Mouse (Mus musculus) midbrain, embryonic 12.5 days (tissue): ENCODE results near the gene Olfr901. TPM values are rescaled to one million over a fixed set of nuclear protein-coding genes. Genes with fewer than 3 reads are reported as not detected.
"Not testable (repeated sequence)": the region's sequence is repeated elsewhere in the genome, so short reads cannot be mapped to it uniquely, and the experiment has no call there.

Experiments
- ATAC-seq: fragments of 200-750 bp; cut with Nextera tagmentation; 2 replicates; pipeline ENCODE4 v1.8.0; 2017; ENCODE audit warnings: low read depth, moderate TSS enrichment, moderate library complexity; ENCODE audit not compliant: low FRiP score
- H3K27ac ChIP-seq: fragments of 300-500 bp; sonication (generic); replicated peaks from 2 replicates; pipeline ENCODE4 v1.5.1; 2016; ENCODE audit warnings: mild to moderate bottlenecking
- H3K27me3 ChIP-seq: fragments of 300-500 bp; sonication (generic); 2 replicates; pipeline ENCODE4 v1.6.1; 2016; ENCODE audit warnings: mild to moderate bottlenecking
- H3K36me3 ChIP-seq: fragments of 300-500 bp; sonication (generic); 2 replicates; pipeline ENCODE4 v1.6.1; 2016
- H3K4me1 ChIP-seq: fragments of 300-500 bp; sonication (generic); 2 replicates; pipeline ENCODE4 v1.6.1; 2016
- H3K4me2 ChIP-seq: fragments of 300-500 bp; sonication (generic); replicated peaks from 2 replicates; pipeline ENCODE4 v1.6.1; 2016; ENCODE audit warnings: mild to moderate bottlenecking, moderate library complexity
- H3K4me3 ChIP-seq: fragments of 300-500 bp; sonication (generic); 2 replicates; pipeline ENCODE4 v1.5.1; 2016; ENCODE audit warnings: mild to moderate bottlenecking
- H3K9ac ChIP-seq: fragments of 300-500 bp; sonication (generic); replicated peaks from 2 replicates; pipeline ENCODE4 v1.6.1; 2016; ENCODE audit warnings: mild to moderate bottlenecking, moderate library complexity
- H3K9me3 ChIP-seq: fragments of 300-500 bp; sonication (generic); 2 replicates; pipeline ENCODE4 v1.6.1; 2016; ENCODE audit warnings: mild to moderate bottlenecking
- WGBS: fragments of 180-500 bp; shearing (Covaris S2); methylation state at CpG from one replicate; pipeline ENCODE4 v1.1.7; 2016; 5-methylcytosine and 5-hydroxymethylcytosine counted together
- polyA plus RNA-seq: library from polyadenylated mRNA; unstranded; fragments of >200 nt; fragmentation: Nextera tagmentation; extraction: Ambion mirVana; gene quantifications from 2 replicates; pipeline ENCODE4 v1.2.1, GENCODE M21; 2016

Olfr901 gene
- polyA plus RNA-seq, result not detected in 2 replicates

DNA sequence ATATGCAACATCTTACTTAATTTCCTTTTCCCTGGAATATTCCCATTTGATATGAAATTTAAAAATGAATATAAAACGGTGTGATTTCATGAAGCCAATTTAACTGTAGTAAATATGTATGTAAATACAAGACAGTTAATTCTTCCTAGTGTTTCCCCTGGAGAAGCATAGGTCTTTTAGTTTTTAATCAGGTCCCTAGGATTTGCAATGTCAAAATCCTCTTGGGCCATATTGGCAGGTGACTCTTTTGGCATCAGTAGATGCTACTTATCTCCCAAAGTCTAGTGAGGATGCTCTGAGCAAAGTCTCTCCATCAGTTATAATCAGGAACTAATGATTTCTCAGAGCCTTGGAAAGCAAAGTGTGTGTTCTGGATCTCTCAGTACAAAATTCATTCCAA is at the start of gene Olfr901:
TSS of gene Olfr901 (plus strand) at position 301 of the 400 bp plus-strand sequence.
- WGBS, result 95% methylated on average over 1 of the region's 1 CpGs
- Histone ChIP-seq H3K4me1 (no peaks in the 10 kb centered on the region), H3K27ac (no peak within 1 kb of the TSS), H3K4me3 (no peak within 1 kb of the TSS), H3K9ac (no peak within 1 kb of the TSS), H3K9me3 (no peaks in the 10 kb centered on the region), H3K4me2 (no peak within 1 kb of the TSS), H3K27me3 (no peaks in the 10 kb centered on the region), H3K36me3 (no peaks in the 10 kb centered on the region)
- ATAC-seq, result no peak

DNA sequence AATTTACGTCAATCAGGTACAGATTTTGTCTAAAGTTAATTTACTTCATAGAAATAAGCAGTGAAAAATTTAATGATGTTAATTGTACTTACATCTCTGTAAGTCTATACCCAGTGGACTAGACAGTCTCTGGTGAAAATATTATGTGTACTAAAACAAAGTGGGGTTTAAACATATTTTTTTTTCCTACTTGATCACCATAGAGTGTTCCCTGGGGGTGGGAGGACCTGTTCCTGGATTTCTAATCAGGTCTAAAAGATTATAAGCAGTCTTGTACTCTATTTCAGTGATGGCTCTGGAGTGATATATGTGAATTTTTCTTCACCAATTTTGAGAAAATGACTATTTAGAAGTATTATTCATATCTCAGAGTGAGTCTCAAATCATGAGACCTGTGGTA is 27.9 kb upstream of the Olfr901 start, which contains the start of gene Olfr147:
TSS of gene Olfr147 (plus strand) at position 301 of the 400 bp plus-strand sequence.
- Histone ChIP-seq H3K27me3 (no peaks in the 10 kb centered on the region), H3K9ac (no peak within 1 kb of the TSS), H3K4me3 (no peak within 1 kb of the TSS), H3K9me3 (no peaks in the 10 kb centered on the region), H3K27ac (no peak within 1 kb of the TSS), H3K36me3 (no peaks in the 10 kb centered on the region), H3K4me2 (no peak within 1 kb of the TSS), H3K4me1 (no peaks in the 10 kb centered on the region)
- ATAC-seq, result no peak
- WGBS, result 85% methylated on average over 1 of the region's 1 CpGs

DNA sequence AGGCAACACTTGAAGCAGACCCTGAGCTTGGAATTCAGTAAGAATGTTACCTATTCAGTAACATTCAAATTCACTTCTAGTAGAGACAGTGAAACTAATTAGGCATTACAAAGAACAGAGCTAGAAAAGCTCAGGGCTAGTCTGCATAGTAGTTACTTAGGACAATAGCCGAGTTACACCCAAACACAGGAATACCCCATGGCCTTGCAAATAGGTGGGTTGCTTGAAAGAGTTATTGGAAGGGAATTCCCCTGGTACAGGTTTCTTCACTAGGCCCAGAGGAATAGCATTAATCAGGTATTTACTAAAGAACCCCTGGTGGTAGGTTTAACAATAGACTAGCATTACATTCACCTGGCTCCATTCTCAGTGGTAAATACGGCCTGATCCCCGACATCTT is 21.8 kb upstream of the Olfr901 start:
- not testable (repeated sequence) for ATAC-seq, H3K4me1 ChIP-seq, H3K27ac ChIP-seq, H3K36me3 ChIP-seq, H3K4me2 ChIP-seq, H3K9me3 ChIP-seq, H3K4me3 ChIP-seq, H3K27me3 ChIP-seq, H3K9ac ChIP-seq
- WGBS, result 90% methylated on average over 3 of the region's 3 CpGs

DNA sequence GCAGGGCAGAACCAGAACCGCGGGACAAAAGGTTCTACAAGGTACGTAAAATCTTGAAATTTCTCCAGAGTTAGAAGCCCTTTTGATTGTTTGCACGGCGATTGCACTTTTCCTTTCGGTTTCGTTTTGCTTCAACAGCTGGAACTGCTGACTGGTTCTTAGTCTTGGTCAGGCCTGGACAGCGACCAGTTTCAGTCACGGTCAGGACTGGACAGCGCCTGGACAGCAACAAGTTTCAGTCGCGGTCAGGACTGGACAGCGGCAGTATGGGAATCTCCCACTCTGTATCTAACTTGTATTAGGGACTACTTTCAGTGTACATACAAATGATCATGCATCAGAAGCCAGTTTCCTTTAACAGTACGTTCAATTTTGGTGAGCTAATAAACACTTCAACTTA is 15.8 kb upstream of the Olfr901 start:
- H3K27me3 ChIP-seq, H3K36me3 ChIP-seq, H3K9me3 ChIP-seq, ATAC-seq, H3K9ac ChIP-seq, H3K4me2 ChIP-seq, H3K4me3 ChIP-seq, H3K4me1 ChIP-seq, H3K27ac ChIP-seq: not testable (repeated sequence)
- 93% methylated on average over 14 of the region's 14 CpGs for WGBS

DNA sequence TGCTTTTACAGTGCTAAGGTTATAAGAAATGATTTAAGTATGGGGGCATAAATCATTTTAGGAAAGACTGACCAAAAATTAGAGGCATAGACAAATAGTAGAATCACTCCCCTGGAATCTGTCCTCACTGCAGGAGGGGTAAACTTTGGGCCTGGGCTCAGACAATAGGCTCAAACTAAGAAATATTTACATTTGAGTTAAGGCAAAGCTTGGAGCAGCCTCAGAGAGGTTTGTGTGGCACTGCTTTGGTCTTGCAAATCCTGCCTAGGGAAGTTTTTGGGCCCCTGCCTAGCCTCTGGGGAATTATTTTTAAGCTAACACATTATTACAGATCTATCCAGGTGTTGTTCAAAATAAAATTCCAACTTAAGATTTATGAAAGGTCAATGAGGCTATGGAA is 5.5 kb upstream of the Olfr901 start:
- Histone ChIP-seq H3K9ac (no peak overlapping the region), H3K4me3 (no peak overlapping the region), H3K27me3 (no peaks in the 10 kb centered on the region), H3K4me2 (no peak overlapping the region), H3K36me3 (no peaks in the 10 kb centered on the region), H3K4me1 (no peaks in the 10 kb centered on the region), H3K27ac (no peak overlapping the region), H3K9me3 (no peaks in the 10 kb centered on the region; the same call in 1 of the 2 replicates)
- ATAC-seq, result no peak

DNA sequence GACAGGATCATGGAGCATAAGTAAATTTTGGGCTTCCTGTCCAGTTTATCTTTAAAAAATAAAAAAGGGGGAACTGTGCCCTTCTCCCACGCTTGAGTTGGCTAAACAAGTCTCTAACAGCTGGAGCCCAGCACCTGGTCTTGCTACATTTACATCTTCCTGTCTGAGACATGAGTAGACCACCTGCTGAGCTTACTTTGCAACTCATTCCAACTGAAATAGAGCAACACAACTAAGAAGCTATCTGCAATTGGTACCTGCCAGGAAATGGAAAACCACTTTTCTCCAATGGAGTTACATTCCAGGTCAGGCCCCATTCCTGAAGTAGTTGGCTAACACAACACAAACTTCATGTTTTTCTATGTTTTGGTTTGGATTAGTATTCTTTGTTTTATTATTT is 2.2 kb upstream of the Olfr901 start:
- H3K36me3 ChIP-seq, result no peaks in the 10 kb centered on the region
- H3K4me2 ChIP-seq, result no peak overlapping the region
- ATAC-seq, result no peak
- H3K9me3 ChIP-seq, result no peaks in the 10 kb centered on the region
- no peaks in the 10 kb centered on the region for H3K27me3 ChIP-seq
- no peak overlapping the region for H3K27ac ChIP-seq
- H3K4me3 ChIP-seq, result no peak overlapping the region
- no peaks in the 10 kb centered on the region for H3K4me1 ChIP-seq
- no peak overlapping the region for H3K9ac ChIP-seq
- 50% methylated on average over 1 of the region's 1 CpGs for WGBS

DNA sequence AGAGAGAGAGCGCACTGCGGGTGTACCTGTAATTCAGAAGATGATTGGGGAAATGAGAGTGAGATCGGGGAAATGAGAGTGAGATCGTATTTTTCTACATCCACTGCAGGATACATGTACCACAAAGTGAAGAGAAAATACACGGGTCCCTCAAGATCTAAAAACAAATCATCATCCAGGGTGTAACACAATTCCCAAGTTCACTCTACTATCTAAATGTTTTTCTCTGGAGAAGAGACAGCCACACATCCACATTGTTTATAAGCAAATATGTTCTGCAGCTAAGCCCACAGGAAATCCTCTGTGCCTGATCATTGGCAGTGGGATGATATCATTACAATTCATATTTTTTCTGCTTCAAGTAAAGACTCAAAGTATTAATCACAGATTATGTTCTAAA is 18.1 kb downstream of the Olfr901 start, which contains the start of gene Olfr902:
TSS of gene Olfr902 (plus strand) at position 301 of the 400 bp plus-strand sequence.
- ATAC-seq, result no peak

DNA sequence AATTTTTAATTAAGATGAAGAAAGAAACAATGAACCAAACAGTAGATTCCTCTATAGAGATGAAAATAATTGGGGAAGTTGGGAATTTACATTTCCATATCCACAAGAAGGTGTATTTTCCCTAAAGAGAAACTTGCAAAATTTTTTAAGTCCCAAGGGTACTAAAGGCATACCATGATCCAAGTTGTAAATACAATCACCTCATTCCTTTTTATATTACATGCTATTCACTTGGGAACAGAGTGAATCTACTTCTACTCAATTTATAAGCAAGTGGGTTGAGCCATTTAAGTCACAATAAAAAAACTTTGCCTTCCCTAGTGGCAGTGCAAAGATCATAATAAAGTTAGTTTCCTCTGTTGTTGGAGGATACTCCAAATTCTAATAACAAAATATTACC is 33.6 kb downstream of the Olfr901 start, which contains the start of gene Olfr904:
TSS of gene Olfr904 (plus strand) at position 301 of the 400 bp plus-strand sequence.
- Histone ChIP-seq H3K9ac (no peak within 1 kb of the TSS), H3K27me3 (no peaks in the 10 kb centered on the region), H3K4me3 (no peak within 1 kb of the TSS), H3K4me2 (no peak within 1 kb of the TSS), H3K4me1 (no peaks in the 10 kb centered on the region), H3K27ac (no peak within 1 kb of the TSS), H3K9me3 (no peaks in the 10 kb centered on the region), H3K36me3 (no peaks in the 10 kb centered on the region)
- no peak for ATAC-seq

More for the DNA sequence above, 18.1 kb downstream of the Olfr901 start, which contains the start of gene Olfr902:
- Histone ChIP-seq H3K27me3 (no peaks in the 10 kb centered on the region), H3K4me3 (no peak within 1 kb of the TSS), H3K4me2 (no peak within 1 kb of the TSS), H3K27ac (no peak within 1 kb of the TSS), H3K36me3 (no peaks in the 10 kb centered on the region), H3K9ac (no peak within 1 kb of the TSS), H3K4me1 (no peaks in the 10 kb centered on the region), H3K9me3 (no peaks in the 10 kb centered on the region)
- WGBS, result 89% methylated on average over 5 of the region's 5 CpGs

DNA sequence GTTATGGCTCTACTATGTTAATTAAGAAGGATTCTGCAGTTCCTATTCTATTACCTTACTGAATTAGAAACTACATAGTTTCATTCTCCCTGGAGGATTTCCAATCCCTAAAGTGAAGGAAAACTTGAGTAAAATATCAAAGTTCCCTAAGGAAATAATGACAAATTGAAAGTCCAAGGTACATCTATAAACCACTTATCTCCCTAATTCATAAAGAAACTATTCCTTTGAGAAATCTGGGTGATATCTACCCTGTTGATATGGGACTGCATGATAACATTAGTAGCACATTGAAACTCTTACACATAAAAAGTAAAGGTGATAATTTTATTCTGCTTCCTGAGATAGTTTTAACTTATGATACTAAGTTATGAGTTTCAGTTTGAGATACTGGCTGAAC is 41.6 kb downstream of the Olfr901 start, which contains the start of gene Olfr905:
TSS of gene Olfr905 (plus strand) at position 301 of the 400 bp plus-strand sequence.
- no peaks in the 10 kb centered on the region for H3K36me3 ChIP-seq
- no peaks in the 10 kb centered on the region for H3K9me3 ChIP-seq
- ATAC-seq, result no peak
- H3K27ac ChIP-seq, result no peak within 1 kb of the TSS
- H3K9ac ChIP-seq, result no peak within 1 kb of the TSS
- no peaks in the 10 kb centered on the region for H3K4me1 ChIP-seq
- H3K27me3 ChIP-seq, result no peaks in the 10 kb centered on the region
- no peak within 1 kb of the TSS for H3K4me3 ChIP-seq
- no peak within 1 kb of the TSS for H3K4me2 ChIP-seq

Other genes with a start within 250 kb of the Olfr901 start
- not detected in 2 replicates for gene Olfr891, start 248.6 kb upstream of the Olfr901 start, polyA plus RNA-seq
- gene Olfr893, start 221.1 kb upstream of the Olfr901 start, polyA plus RNA-seq, result not detected in 2 replicates
- not detected in 2 replicates for gene Olfr894, start 211.4 kb upstream of the Olfr901 start, polyA plus RNA-seq
- not detected in 2 replicates for gene Olfr143, start 176.7 kb upstream of the Olfr901 start, polyA plus RNA-seq
- gene Olfr895, start 161.6 kb upstream of the Olfr901 start, polyA plus RNA-seq, result not detected in 2 replicates
- gene Olfr896-ps1, start 138.3 kb upstream of the Olfr901 start, polyA plus RNA-seq, result not detected in 2 replicates
- gene Olfr25, start 100.4 kb upstream of the Olfr901 start, polyA plus RNA-seq, result not detected in 2 replicates
- gene Olfr898, start 81.0 kb upstream of the Olfr901 start, polyA plus RNA-seq, result not detected in 2 replicates
- not detected in 2 replicates for gene Olfr250, start 62.6 kb upstream of the Olfr901 start, polyA plus RNA-seq
- not detected in 2 replicates for gene Olfr251, start 52.4 kb upstream of the Olfr901 start, polyA plus RNA-seq
- gene Olfr147, start 27.8 kb upstream of the Olfr901 start, polyA plus RNA-seq, result not detected in 2 replicates
- not detected in 2 replicates for gene Olfr902, start 18.2 kb downstream of the Olfr901 start, polyA plus RNA-seq
- not detected in 2 replicates for gene Olfr904, start 33.7 kb downstream of the Olfr901 start, polyA plus RNA-seq
- not detected in 2 replicates for gene Olfr905, start 41.7 kb downstream of the Olfr901 start, polyA plus RNA-seq
- not detected in 2 replicates for gene Olfr906, start 57.6 kb downstream of the Olfr901 start, polyA plus RNA-seq
- gene Olfr907, start 66.3 kb downstream of the Olfr901 start, polyA plus RNA-seq, result not detected in 2 replicates
- gene Olfr911-ps1, start 92.1 kb downstream of the Olfr901 start, polyA plus RNA-seq, result not detected in 2 replicates
- not detected in 2 replicates for gene Olfr910, start 108.4 kb downstream of the Olfr901 start, polyA plus RNA-seq
- gene Olfr912, start 150.7 kb downstream of the Olfr901 start, polyA plus RNA-seq, result not detected in 2 replicates
- gene Olfr913, start 163.3 kb downstream of the Olfr901 start, polyA plus RNA-seq, result not detected in 2 replicates
- not detected in 2 replicates for gene Olfr914, start 175.6 kb downstream of the Olfr901 start, polyA plus RNA-seq
- not detected in 2 replicates for gene Olfr916, start 230.4 kb downstream of the Olfr901 start, polyA plus RNA-seq
- not detected in 2 replicates for gene Olfr917, start 236.4 kb downstream of the Olfr901 start, polyA plus RNA-seq
- gene Olfr918, start 245.1 kb downstream of the Olfr901 start, polyA plus RNA-seq, result not detected in 2 replicates